Mouse (Mus musculus) intestine, postnatal 0 days (tissue): ENCODE data around the gene Rgs8. TPM values are rescaled to one million over a fixed set of nuclear protein-coding genes. Genes with fewer than 3 reads are reported as not detected.

Source experiments
- ATAC-seq: fragments of 200-750 bp; cut with Nextera tagmentation; 2 replicates; pipeline ENCODE4 v1.8.0; 2017; ENCODE audit warnings: mild to moderate bottlenecking, moderate TSS enrichment, moderate library complexity
- H3K27ac ChIP-seq: fragments of 300-500 bp; sonication (generic); 2 replicates; pipeline ENCODE4 v1.5.1; 2014; ENCODE audit warnings: mild to moderate bottlenecking, low read depth, low read length, moderate library complexity
- H3K27me3 ChIP-seq: fragments of 300-500 bp; sonication (generic); replicated peaks from 2 replicates; pipeline ENCODE4 v1.6.1; 2014; ENCODE audit warnings: low read length, mixed read lengths; ENCODE audit not compliant: control insufficient read depth, insufficient read depth
- H3K36me3 ChIP-seq: fragments of 300-500 bp; sonication (generic); 2 replicates; pipeline ENCODE4 v1.6.1; 2014; ENCODE audit warnings: mild to moderate bottlenecking, moderate library complexity; ENCODE audit not compliant: control insufficient read depth, insufficient read depth
- H3K4me1 ChIP-seq: fragments of 300-500 bp; sonication (generic); replicated peaks from 2 replicates; pipeline ENCODE4 v1.6.1; 2014; ENCODE audit warnings: antibody characterized with exemption, low read length, mixed read lengths; ENCODE audit not compliant: control insufficient read depth, insufficient read depth
- H3K4me2 ChIP-seq: fragments of 300-500 bp; sonication (generic); replicated peaks from 2 replicates; pipeline ENCODE4 v1.6.1; 2014; ENCODE audit warnings: low read depth, mild to moderate bottlenecking, moderate library complexity
- H3K4me3 ChIP-seq: fragments of 300-500 bp; sonication (generic); 2 replicates; pipeline ENCODE4 v1.5.1; 2014; ENCODE audit warnings: low read depth, low read length
- H3K9ac ChIP-seq: fragments of 300-500 bp; sonication (generic); 2 replicates; pipeline ENCODE4 v1.6.1; 2014; ENCODE audit warnings: mild to moderate bottlenecking, low read depth, low read length
- H3K9me3 ChIP-seq: fragments of 300-500 bp; sonication (generic); 2 replicates; pipeline ENCODE4 v1.6.1; 2016; ENCODE audit warnings: mixed run types; ENCODE audit not compliant: control insufficient read depth
- CTCF ChIP-seq: sonication (generic); IDR thresholded peaks from 2 replicates; pipeline ENCODE4 v1.5.1; 2016; ENCODE audit warnings: low read depth, mild to moderate bottlenecking, control low read depth, antibody characterized with exemption, moderate library complexity
- WGBS: fragments of 180-500 bp; shearing (Covaris S2); extraction: QIAGEN DNeasy Blood & Tissue Kit; methylation state at CpG from one replicate; pipeline ENCODE4 v1.1.7; 2014; 5-methylcytosine and 5-hydroxymethylcytosine counted together
- polyA plus RNA-seq: library from polyadenylated mRNA; unstranded; fragments of >200 nt; fragmentation: Nextera tagmentation; extraction: Ambion mirVana; gene quantifications from 2 replicates; pipeline ENCODE4 v1.2.1, GENCODE M21; 2015

Rgs8 gene
- polyA plus RNA-seq, 1 experiment from 2014 or later: 0.07 TPM

DNA sequence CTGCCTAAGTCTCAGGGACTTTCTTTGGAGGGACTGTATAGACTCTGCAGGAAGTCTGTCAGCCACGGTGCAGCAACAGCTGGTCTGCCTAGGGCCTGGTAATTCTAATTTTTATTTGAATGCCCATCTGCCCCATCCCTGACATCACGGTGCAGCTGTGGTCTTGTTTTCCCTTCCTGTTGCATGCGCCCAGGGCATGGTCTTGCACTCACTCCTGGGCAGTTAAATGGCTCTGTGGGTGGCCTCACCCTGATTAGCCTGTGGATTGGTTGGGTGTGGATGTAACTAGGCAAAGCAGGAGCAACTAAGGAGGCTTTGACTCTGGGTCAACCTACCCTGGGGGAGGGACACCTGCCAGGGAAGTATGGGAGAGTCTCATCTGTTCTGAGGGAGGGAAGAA lies 52.2 kb downstream of the Rgs8 start:
- no peaks in the 10 kb centered on the region for H3K9me3 ChIP-seq
- no peak overlapping the region for H3K4me3 ChIP-seq
- no peak overlapping the region for H3K4me2 ChIP-seq
- 0 out of 2 replicates have a peak, but pooled peaks have one; percentile 19 for ATAC-seq
- no peak for TF ChIP-seq CTCF
- no peak overlapping the region for H3K9ac ChIP-seq
- H3K36me3 ChIP-seq: no peaks in the 10 kb centered on the region
- H3K4me1 ChIP-seq: no peaks in the 10 kb centered on the region
- H3K27ac ChIP-seq: no peak overlapping the region
- no peaks in the 10 kb centered on the region for H3K27me3 ChIP-seq
- WGBS: 43% methylated on average over 3 of the region's 3 CpGs

DNA sequence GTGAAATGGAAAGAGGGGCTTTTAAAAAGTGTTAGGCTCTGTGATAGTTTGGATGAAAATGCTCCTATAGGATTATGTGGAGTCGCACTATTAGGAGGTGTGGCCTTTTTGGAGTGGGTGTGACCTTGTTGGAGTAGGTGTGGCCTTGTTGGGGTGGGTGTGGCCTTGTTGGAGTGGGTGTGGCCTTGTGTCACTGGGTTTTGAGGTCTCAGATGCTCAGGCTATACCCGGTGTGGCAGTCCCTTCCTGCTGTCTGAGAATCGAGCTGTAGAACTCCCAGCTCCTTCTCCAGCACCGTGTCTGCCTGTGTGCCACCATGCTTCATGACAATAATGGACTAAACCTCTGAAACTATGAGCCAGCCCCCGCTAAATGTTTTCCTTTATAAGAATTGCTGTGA lies 55.8 kb downstream of the Rgs8 start:
- no peak overlapping the region for H3K9ac ChIP-seq
- no peaks in the 10 kb centered on the region for H3K4me1 ChIP-seq
- ATAC-seq: no peak
- no peaks in the 10 kb centered on the region for H3K9me3 ChIP-seq
- H3K36me3 ChIP-seq: no peaks in the 10 kb centered on the region
- no peak overlapping the region for H3K4me2 ChIP-seq
- no peak for TF ChIP-seq CTCF
- H3K4me3 ChIP-seq: no peak overlapping the region
- 85% methylated on average over 5 of the region's 5 CpGs for WGBS
- no peaks in the 10 kb centered on the region for H3K27me3 ChIP-seq
- H3K27ac ChIP-seq: no peak overlapping the region

DNA sequence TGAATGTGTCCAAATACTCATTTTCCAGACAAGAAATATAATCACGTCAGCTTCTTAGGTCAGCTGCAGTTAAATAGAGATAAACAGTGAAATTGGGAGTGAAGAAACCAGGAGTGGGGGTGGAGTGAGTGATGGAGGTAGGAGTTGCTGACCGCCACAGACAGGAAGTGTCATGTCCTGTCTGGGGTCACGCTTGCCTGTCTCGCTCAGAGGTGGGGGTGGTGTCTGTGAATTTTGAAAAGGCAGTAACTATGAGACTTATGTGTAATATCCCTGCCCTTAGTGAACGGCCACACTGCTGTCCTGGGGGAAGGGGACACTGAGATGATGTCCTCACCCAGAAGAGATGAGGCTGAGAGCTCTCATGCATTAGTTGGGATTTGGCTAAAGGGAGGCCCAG lies 56.6 kb downstream of the Rgs8 start:
- no peak overlapping the region for H3K4me3 ChIP-seq
- H3K9ac ChIP-seq: no peak overlapping the region
- no peaks in the 10 kb centered on the region for H3K27me3 ChIP-seq
- 48% methylated on average over 5 of the region's 5 CpGs for WGBS
- no peak overlapping the region for H3K4me2 ChIP-seq
- H3K9me3 ChIP-seq: no peaks in the 10 kb centered on the region
- ATAC-seq: no peak
- no peak for TF ChIP-seq CTCF
- H3K27ac ChIP-seq: no peak overlapping the region
- H3K36me3 ChIP-seq: no peaks in the 10 kb centered on the region
- no peaks in the 10 kb centered on the region for H3K4me1 ChIP-seq

DNA sequence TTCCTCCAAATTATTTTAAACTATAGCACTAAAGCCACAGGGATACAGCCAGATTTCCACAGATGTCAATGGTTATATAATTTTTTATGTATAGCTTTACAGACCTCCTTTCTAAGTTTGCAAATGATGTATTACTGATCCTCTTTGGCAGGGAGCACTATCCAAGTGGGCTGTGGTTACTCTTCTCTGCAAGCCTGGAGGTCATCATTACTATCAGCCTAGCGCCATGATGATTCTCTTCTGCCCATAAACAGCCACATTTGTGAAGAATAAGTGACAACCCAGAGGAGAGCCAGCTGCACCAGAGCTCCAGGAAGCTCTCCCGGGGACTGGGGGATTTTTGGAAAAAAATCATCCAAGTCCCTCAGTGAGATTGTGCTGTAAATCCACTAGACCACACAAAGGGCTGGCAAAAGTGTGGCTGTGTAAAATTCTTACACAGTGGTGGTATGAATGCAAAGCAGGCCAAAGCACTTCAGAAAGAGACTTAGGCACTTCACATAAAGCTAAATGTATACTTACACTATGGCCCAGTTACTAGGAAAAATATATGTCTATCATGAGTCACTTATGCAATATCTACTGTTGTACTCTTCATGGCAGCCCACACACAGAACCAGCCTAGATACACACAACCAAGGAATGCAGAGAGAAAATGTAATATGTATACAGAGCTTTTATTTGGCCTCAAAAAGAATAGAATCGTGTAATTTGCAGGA lies 58.9 kb downstream of the Rgs8 start:
- TF ChIP-seq CTCF: no peak
- H3K4me1 ChIP-seq: no peaks in the 10 kb centered on the region
- ATAC-seq: no peak
- no peak overlapping the region for H3K4me3 ChIP-seq
- no peaks in the 10 kb centered on the region for H3K9me3 ChIP-seq
- no peaks in the 10 kb centered on the region for H3K36me3 ChIP-seq
- no peak overlapping the region for H3K4me2 ChIP-seq
- H3K27me3 ChIP-seq: no peaks in the 10 kb centered on the region
- H3K9ac ChIP-seq: no peak overlapping the region
- H3K27ac ChIP-seq: no peak overlapping the region
- 58% methylated on average over 3 of the region's 3 CpGs for WGBS

DNA sequence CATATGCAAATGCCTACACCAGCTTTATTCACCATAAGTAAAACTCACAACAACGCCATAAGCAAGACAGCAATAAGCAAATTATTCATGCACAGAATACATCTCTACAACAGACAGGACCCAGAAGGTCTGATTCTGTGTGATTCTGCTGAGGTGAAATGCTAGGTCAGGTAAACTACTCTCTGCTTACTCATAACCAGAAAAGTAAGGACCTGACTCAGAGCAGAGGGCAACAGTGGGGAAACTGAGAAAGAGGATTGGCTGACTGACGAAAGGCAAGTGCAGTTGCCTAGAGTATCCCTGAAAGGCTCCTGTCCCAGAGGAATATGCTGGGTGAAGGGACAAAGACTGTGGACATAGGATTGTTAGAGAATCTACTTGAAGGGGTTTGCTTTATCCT lies 59.8 kb downstream of the Rgs8 start:
- TF ChIP-seq CTCF: no peak
- H3K27me3 ChIP-seq: no peaks in the 10 kb centered on the region
- no peak for ATAC-seq
- H3K4me1 ChIP-seq: no peaks in the 10 kb centered on the region
- no peak overlapping the region for H3K4me2 ChIP-seq
- no peaks in the 10 kb centered on the region for H3K36me3 ChIP-seq
- no peak overlapping the region for H3K4me3 ChIP-seq
- no peak overlapping the region for H3K9ac ChIP-seq
- H3K27ac ChIP-seq: no peak overlapping the region
- 94% methylated on average over 2 of the region's 2 CpGs for WGBS
- no peaks in the 10 kb centered on the region for H3K9me3 ChIP-seq

DNA sequence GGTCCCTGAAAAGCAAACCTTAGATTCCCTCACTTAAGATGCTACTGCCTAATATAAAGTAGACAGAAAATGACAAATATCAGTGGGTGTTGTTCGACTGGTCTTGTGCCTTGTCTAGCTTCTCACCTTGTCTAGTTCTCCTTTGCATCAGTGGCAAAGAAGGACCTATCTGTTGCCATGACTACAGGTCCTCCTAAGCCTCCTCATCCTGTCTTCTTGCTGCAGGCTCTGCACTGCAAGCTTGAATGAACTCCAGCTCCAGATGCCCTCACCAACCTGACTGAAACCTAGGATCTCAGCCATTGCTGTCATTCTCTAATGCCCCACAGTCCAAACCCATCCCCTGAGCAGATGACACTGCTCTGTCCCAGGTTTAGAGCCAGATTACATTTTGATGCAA lies 65.2 kb downstream of the Rgs8 start:
- no peaks in the 10 kb centered on the region for H3K4me1 ChIP-seq
- no peak overlapping the region for H3K27ac ChIP-seq
- H3K9ac ChIP-seq: no peak overlapping the region
- no peak overlapping the region for H3K4me2 ChIP-seq
- H3K36me3 ChIP-seq: no peaks in the 10 kb centered on the region
- H3K4me3 ChIP-seq: no peak overlapping the region
- ATAC-seq: no peak
- 88% methylated on average over 1 of the region's 1 CpGs for WGBS
- H3K27me3 ChIP-seq: no peaks in the 10 kb centered on the region
- no peak for TF ChIP-seq CTCF
- H3K9me3 ChIP-seq: no peaks in the 10 kb centered on the region
